Mouse (Mus musculus) small intestine, adult 2 months (tissue): ENCODE data around the gene AC140267.1.

ENCODE experiments used
- CTCF ChIP-seq: fragments of 200-500 bp; IDR thresholded peaks from 2 replicates; pipeline ENCODE4 v1.5.1; 2012; ENCODE audit warnings: low read depth, mild to moderate bottlenecking, control low read depth, inconsistent platforms, low read length, moderate library complexity, mixed read lengths; ENCODE audit not compliant: insufficient replicate concordance, insufficient read length; ENCODE audit errors: extremely low read depth
- POLR2A ChIP-seq: fragments of 200-500 bp; IDR thresholded peaks from 2 replicates; pipeline ENCODE4 v1.6.1; 2012; ENCODE audit warnings: low read depth, mild to moderate bottlenecking, control low read depth, inconsistent platforms, low read length, moderate library complexity

GRCm38 (mm10) chr15:80277107-80277506, 41.5 kb downstream of the AC140267.1 start:
- no peak for TF ChIP-seq POLR2A
- no peak for TF ChIP-seq CTCF
